Mouse (Mus musculus) embryonic facial prominence, embryonic 12.5 days (tissue): Measurements from ENCODE around the gene Olig1. TPM values are rescaled to one million over a fixed set of nuclear protein-coding genes. Genes with fewer than 3 reads are reported as not detected.
A peak's percentile ranks its signal among the peaks of the same experiment; 100 is the strongest.

Experiments used
- ATAC-seq: fragments of 200-750 bp; cut with Nextera tagmentation; 2 replicates; pipeline ENCODE4 v1.8.0; 2017; ENCODE audit not compliant: insufficient number of reproducible peaks, insufficient read depth, low FRiP score, low TSS enrichment
- H3K27ac ChIP-seq: fragments of 300-500 bp; sonication (generic); 2 replicates; pipeline ENCODE4 v1.5.1; 2016; ENCODE audit warnings: mild to moderate bottlenecking
- H3K27me3 ChIP-seq: fragments of 300-500 bp; sonication (generic); 2 replicates; pipeline ENCODE4 v1.6.1; 2016; ENCODE audit warnings: mild to moderate bottlenecking, moderate library complexity
- H3K36me3 ChIP-seq: fragments of 300-500 bp; sonication (generic); 2 replicates; pipeline ENCODE4 v1.6.1; 2016; ENCODE audit warnings: mild to moderate bottlenecking
- H3K4me1 ChIP-seq: fragments of 300-500 bp; sonication (generic); 2 replicates; pipeline ENCODE4 v1.6.1; 2016
- H3K4me2 ChIP-seq: fragments of 300-500 bp; sonication (generic); replicated peaks from 2 replicates; pipeline ENCODE4 v1.6.1; 2016; ENCODE audit warnings: mild to moderate bottlenecking, moderate library complexity
- H3K4me3 ChIP-seq: fragments of 300-500 bp; sonication (generic); 2 replicates; pipeline ENCODE4 v1.5.1; 2016; ENCODE audit warnings: mild to moderate bottlenecking
- H3K9ac ChIP-seq: fragments of 300-500 bp; sonication (generic); 2 replicates; pipeline ENCODE4 v1.6.1; 2016; ENCODE audit warnings: mild to moderate bottlenecking, moderate library complexity
- H3K9me3 ChIP-seq: fragments of 300-500 bp; sonication (generic); 2 replicates; pipeline ENCODE4 v1.6.1; 2016; ENCODE audit warnings: mild to moderate bottlenecking, moderate library complexity
- WGBS: fragments of 180-500 bp; shearing (Covaris S2); methylation state at CpG from one replicate; pipeline ENCODE4 v1.1.7; 2016; 5-methylcytosine and 5-hydroxymethylcytosine counted together
- polyA plus RNA-seq: library from polyadenylated mRNA; unstranded; fragments of >200 nt; fragmentation: Nextera tagmentation; extraction: Ambion mirVana; gene quantifications from 2 replicates; pipeline ENCODE4 v1.2.1, GENCODE M21; 2016

Olig1 gene
- polyA plus RNA-seq: 1.9 and 5.0 TPM in 2 replicates

- Histone ChIP-seq H3K27ac (no peak within 1 kb of the TSS), H3K27me3 (peaks cover 97% of the 10 kb centered on the region), H3K36me3 (no peaks in the 10 kb centered on the region), H3K9me3 (no peaks in the 10 kb centered on the region), H3K4me1 (peaks cover 19% of the 10 kb centered on the region), H3K4me2 (peak within 1 kb of the TSS; percentile 77), H3K9ac (no peak within 1 kb of the TSS), H3K4me3 (peak within 1 kb of the TSS; percentile 43)
- under 1% methylated on average over 62 of the region's 64 CpGs for WGBS
- peak; percentile 83 for ATAC-seq
Measured at GRCm38 (mm10) chr16:91269468-91270211, at the start of gene Olig1. Gene Olig1 (plus strand): TSS chr16:91269772.

- H3K9me3 ChIP-seq: peaks cover 3% of the 10 kb centered on the region
- H3K27me3 ChIP-seq: peaks cover 98% of the 10 kb centered on the region
- under 1% methylated on average over 25 of the region's 25 CpGs for WGBS
- peaks cover 25% of the 10 kb centered on the region; the same call in 1 of the 2 replicates for H3K4me1 ChIP-seq
- H3K36me3 ChIP-seq: no peaks in the 10 kb centered on the region
- peak overlapping the region; percentile 13 for H3K4me3 ChIP-seq
- no peak for ATAC-seq
- H3K27ac ChIP-seq: no peak overlapping the region
- H3K9ac ChIP-seq: no peak overlapping the region
- H3K4me2 ChIP-seq: peak overlapping the region; percentile 16
Measured at GRCm38 (mm10) chr16:91222171-91222642, 47.4 kb upstream of the Olig1 start.

GRCm38 (mm10) chr16:91222643-91223271 is 46.8 kb upstream of the Olig1 start:
- H3K27me3 ChIP-seq: peaks cover 99% of the 10 kb centered on the region
- no peaks in the 10 kb centered on the region for H3K36me3 ChIP-seq
- peaks cover 3% of the 10 kb centered on the region for H3K9me3 ChIP-seq
- H3K9ac ChIP-seq: no peak overlapping the region
- peak overlapping the region; percentile 13; the same call in 1 of the 2 replicates for H3K4me3 ChIP-seq
- no peak for ATAC-seq
- H3K4me1 ChIP-seq: peaks cover 25% of the 10 kb centered on the region; the same call in 1 of the 2 replicates
- peak overlapping the region; percentile 16 for H3K4me2 ChIP-seq
- no peak overlapping the region for H3K27ac ChIP-seq
- under 1% methylated on average over 27 of the region's 27 CpGs for WGBS

GRCm38 (mm10) chr16:91223327-91224067 is 46.1 kb upstream of the Olig1 start:
- Histone ChIP-seq H3K4me1 (peaks cover 25% of the 10 kb centered on the region; the same call in 1 of the 2 replicates), H3K27me3 (peaks cover 100% of the 10 kb centered on the region), H3K9ac (no peak overlapping the region), H3K27ac (no peak overlapping the region), H3K36me3 (no peaks in the 10 kb centered on the region), H3K4me3 (no peak overlapping the region), H3K4me2 (0 out of 2 replicates have a peak overlapping the region, but pooled peaks have one; percentile 16), H3K9me3 (no peaks in the 10 kb centered on the region)
- 2% methylated on average over 35 of the region's 35 CpGs for WGBS
- ATAC-seq: no peak

- Histone ChIP-seq H3K36me3 (no peaks in the 10 kb centered on the region), H3K4me2 (no peak overlapping the region), H3K27ac (no peak overlapping the region), H3K9ac (no peak overlapping the region), H3K4me1 (peaks cover 25% of the 10 kb centered on the region; the same call in 1 of the 2 replicates), H3K27me3 (peaks cover 97% of the 10 kb centered on the region), H3K4me3 (no peak overlapping the region), H3K9me3 (no peaks in the 10 kb centered on the region)
- ATAC-seq: no peak
- WGBS: 6% methylated on average over 10 of the region's 10 CpGs
Measured at GRCm38 (mm10) chr16:91224068-91224402, 45.5 kb upstream of the Olig1 start.

GRCm38 (mm10) chr16:91224481-91225232 is 44.9 kb upstream of the Olig1 start:
- WGBS: 1% methylated on average over 26 of the region's 26 CpGs
- H3K27me3 ChIP-seq: peaks cover 96% of the 10 kb centered on the region
- peak overlapping the region; percentile 24 for H3K4me3 ChIP-seq
- peaks cover 25% of the 10 kb centered on the region; the same call in 1 of the 2 replicates for H3K4me1 ChIP-seq
- H3K9ac ChIP-seq: no peak overlapping the region
- no peaks in the 10 kb centered on the region for H3K9me3 ChIP-seq
- H3K4me2 ChIP-seq: peak overlapping the region; percentile 46
- H3K36me3 ChIP-seq: no peaks in the 10 kb centered on the region
- no peak for ATAC-seq
- H3K27ac ChIP-seq: no peak overlapping the region

- peaks cover 96% of the 10 kb centered on the region for H3K27me3 ChIP-seq
- H3K27ac ChIP-seq: no peak within 1 kb of the TSS
- ATAC-seq: 0 out of 2 replicates have a peak, but pooled peaks have one; percentile 62
- no peak within 1 kb of the TSS for H3K9ac ChIP-seq
- WGBS: under 1% methylated on average over 53 of the region's 53 CpGs
- no peaks in the 10 kb centered on the region for H3K9me3 ChIP-seq
- H3K4me2 ChIP-seq: peak within 1 kb of the TSS; percentile 46
- peaks cover 25% of the 10 kb centered on the region; the same call in 1 of the 2 replicates for H3K4me1 ChIP-seq
- no peaks in the 10 kb centered on the region for H3K36me3 ChIP-seq
- H3K4me3 ChIP-seq: peak within 1 kb of the TSS; percentile 24
Measured at GRCm38 (mm10) chr16:91225233-91226037, 44.1 kb upstream of the Olig1 start, which contains the start of gene Olig2. Gene Olig2 (plus strand): TSS chr16:91225457.

GRCm38 (mm10) chr16:91226038-91226882 is 43.3 kb upstream of the Olig1 start:
- Histone ChIP-seq H3K4me1 (peaks cover 20% of the 10 kb centered on the region; the same call in 1 of the 2 replicates), H3K9ac (no peak overlapping the region), H3K4me2 (peak overlapping the region; percentile 35), H3K27ac (no peak overlapping the region), H3K4me3 (peak overlapping the region; percentile 24; the same call in 1 of the 2 replicates), H3K9me3 (no peaks in the 10 kb centered on the region), H3K27me3 (peaks cover 96% of the 10 kb centered on the region), H3K36me3 (no peaks in the 10 kb centered on the region)
- under 1% methylated on average over 60 of the region's 60 CpGs for WGBS
- ATAC-seq: no peak

GRCm38 (mm10) chr16:91226883-91227759 is 42.5 kb upstream of the Olig1 start:
- WGBS: under 1% methylated on average over 67 of the region's 85 CpGs
- ATAC-seq: no peak
- Histone ChIP-seq H3K27me3 (peaks cover 96% of the 10 kb centered on the region), H3K4me1 (peaks cover 19% of the 10 kb centered on the region; the same call in 1 of the 2 replicates), H3K4me3 (peak overlapping the region; percentile 24), H3K9me3 (no peaks in the 10 kb centered on the region), H3K9ac (no peak overlapping the region), H3K27ac (no peak overlapping the region), H3K36me3 (no peaks in the 10 kb centered on the region), H3K4me2 (peak overlapping the region; percentile 35)
